Mouse (Mus musculus): ENCODE data around the gene Tcfl5.

Gene Tcfl5

DNA sequence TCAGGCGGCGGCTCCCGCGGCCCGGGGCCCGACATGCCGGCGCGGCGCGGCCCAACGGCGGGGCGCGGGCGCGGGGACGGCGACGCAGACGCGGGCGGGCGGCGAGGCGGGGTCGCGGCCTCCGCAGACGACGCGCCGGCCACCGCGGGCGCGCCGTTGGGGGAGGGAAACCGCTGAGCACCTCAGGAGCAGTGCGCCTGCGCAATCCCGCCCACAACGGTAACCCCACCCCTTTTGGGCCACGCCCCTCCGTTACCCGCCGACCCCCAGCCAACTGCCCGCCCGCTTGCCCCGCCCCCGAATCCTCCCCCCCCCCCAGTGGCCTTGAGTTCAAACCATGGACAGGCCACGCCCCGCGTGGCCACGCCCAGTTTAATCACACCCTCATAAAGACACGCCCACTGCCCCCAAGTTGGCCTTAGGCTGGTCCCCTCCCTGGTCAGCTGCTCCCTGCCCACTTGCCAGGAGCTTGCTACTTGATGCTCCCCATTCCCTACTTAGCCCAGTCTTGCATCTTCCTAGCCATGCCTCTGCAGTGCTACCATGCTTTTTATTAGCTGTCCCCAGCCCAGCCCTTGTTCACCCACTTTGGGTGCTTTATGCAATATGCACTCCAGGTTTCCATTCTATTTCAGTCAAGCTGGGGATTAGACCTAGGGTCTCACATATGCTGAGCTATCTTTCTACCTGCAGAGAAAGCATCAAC lies at the start of gene Tcfl5:
Gene Tcfl5 (minus strand): TSS at position 154 of the 706 bp plus-strand sequence.
- DNase-seq, result no peak

DNA sequence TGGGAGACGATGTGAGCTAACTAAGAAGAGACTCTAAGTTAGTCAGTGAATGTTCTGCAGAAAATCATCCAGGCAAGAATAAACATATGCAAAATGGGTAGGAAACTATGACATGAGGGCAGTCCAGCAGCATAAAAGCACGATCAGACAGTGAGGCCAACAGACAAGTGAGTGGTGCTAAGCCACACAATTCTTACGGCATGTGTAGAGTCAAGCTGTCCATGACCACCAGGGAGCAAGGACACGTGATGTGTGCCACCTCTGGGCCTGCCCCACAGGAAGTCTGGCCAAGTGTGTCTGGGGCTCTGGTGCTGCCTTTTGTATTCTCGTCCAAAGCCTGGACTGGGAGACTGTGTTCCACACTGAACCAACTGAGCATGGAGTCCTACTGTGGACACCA lies 47.3 kb upstream of the Tcfl5 start:
- DNase-seq, result no peak

DNA sequence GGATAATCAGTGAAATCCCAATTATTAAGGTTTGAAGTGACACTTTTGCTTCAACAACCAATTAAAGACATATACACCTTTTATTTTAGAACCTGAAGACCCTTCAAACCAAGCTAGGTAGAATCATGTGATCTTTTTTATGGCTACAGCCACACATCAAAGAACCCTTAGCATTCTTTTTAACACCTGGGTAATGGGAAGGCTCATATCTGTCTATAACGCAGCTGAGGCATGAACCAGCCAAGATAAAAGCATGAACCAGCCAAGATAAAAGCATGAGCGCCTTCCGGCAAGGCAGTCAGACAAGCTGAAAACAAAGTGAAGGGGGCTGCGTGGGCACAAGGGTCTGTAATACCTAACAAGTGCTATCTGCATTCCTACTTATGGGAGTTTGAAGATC lies 41.5 kb upstream of the Tcfl5 start:
- no peak for DNase-seq

DNA sequence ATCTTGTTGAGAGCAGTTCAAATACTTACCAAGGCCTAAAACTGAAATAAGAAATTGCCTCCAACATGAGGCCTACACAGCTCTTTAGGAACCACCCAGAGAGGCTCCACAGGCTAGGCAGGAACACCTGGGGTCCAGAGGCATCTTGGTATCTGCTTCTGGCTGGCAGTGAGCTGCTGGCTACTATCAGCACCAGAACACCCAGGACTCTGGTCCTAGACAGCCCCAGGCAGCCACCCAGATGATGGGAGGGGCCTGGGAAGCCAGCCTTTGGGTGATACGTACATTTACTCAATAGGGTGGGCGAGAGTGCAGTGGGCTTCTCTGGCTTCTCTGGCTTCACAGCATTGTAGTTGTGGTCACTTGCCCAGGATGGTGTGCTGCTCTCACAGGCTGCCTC lies 41.0 kb upstream of the Tcfl5 start:
- DNase-seq, result no peak

DNA sequence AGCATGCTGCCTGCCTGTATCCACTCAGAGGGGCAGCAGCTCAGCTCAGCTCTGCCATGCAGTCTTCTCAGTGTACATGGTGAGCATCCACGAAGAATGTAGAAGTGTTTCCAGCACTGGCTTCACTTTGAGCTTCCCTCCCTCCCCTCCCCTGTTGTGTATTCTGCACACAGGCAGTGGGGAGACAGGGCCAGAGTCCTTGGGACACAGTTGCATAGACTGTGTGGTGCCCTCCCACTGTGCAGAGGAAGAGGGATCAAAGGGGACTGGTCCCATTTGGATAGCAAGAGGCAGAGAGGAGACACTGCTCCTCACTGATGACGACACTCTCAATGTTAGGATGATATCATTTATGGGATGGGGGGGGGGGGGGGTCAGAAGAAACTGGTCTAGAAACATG lies 38.7 kb upstream of the Tcfl5 start:
- DNase-seq, result no peak

DNA sequence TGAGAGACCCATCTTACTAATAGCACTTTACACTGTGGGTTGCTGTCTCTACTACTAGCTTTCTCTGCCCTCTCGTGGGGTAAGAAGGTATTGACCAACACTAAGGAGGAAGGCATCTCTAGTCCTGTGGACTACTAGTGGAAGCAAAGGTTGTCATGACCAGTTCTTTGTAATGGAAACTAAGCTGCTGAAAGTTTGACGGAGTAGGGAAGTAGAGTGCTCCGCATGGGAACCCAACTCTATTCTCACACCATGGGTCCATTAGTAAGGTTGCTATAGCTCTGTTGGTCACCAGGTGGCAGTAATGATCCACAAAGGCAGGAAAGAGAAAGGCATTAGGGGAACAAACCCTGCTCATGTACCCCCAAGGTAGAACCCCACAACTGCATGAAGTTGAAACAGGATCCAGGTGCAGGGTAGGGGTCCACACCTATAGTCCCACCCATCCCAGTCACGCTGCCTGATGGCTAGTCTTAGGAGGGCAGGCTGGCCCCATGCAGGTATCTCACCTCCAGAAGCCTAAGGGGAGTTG lies 36.2 kb upstream of the Tcfl5 start:
- DNase-seq, result peak; percentile 52

DNA sequence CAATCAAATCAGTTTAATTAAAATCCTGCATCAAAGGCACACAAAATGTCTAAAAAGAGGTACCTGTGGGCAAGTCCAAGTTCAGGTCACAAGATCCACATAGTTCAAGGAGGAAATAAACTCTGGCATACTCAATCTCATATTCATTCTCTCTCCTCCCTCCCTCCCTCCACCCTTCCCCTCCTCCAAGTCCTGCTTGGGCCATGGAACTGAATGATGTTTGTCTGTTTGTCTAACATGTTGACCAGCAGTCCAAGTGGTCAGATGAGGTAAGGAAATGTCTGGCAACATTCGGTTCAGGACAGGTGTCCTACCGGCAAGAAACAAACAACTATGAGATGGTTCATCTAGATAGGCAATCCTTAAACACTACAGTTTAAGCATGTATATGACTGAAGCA lies 34.2 kb upstream of the Tcfl5 start:
- no peak for DNase-seq

DNA sequence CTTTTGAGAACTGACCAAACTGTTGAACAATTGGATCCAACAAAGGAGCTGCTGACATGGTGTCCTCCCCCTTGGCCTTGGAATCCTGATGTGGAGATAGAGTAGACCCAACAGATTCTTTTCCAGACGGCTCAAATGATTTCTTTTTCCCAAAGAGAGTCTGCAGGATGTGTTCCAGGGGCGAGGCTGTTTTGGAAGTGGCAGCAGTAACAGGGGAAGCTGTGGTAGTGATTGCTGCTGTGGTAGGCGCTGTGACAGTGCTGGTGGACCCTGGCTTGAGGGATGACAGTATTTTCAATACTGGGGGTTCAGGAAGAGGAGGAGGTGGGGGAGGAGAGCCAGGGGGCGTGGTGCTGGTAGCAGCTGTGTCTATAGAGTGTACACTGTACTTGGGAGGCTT lies 19.5 kb upstream of the Tcfl5 start:
- no peak for DNase-seq

DNA sequence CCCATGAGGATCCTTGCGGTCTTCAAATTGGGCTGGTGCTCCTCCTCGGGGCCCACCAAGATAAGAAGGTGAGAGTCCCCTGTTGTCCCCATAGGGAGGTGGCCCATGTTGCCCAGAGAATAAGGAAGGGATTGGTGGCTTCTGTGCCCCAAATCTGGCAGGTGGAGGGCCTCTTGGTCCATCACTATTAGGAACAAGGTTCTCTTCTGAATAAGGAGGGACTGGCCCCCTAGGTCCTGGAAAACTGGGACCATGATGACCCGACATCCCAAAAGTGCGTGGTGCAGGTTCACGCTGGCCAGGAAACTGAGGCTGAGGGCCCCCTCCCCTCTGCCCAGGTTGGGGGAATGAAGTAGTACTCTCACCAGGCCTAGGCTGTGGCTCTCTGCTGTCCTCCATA lies 18.0 kb upstream of the Tcfl5 start:
- no peak for DNase-seq

DNA sequence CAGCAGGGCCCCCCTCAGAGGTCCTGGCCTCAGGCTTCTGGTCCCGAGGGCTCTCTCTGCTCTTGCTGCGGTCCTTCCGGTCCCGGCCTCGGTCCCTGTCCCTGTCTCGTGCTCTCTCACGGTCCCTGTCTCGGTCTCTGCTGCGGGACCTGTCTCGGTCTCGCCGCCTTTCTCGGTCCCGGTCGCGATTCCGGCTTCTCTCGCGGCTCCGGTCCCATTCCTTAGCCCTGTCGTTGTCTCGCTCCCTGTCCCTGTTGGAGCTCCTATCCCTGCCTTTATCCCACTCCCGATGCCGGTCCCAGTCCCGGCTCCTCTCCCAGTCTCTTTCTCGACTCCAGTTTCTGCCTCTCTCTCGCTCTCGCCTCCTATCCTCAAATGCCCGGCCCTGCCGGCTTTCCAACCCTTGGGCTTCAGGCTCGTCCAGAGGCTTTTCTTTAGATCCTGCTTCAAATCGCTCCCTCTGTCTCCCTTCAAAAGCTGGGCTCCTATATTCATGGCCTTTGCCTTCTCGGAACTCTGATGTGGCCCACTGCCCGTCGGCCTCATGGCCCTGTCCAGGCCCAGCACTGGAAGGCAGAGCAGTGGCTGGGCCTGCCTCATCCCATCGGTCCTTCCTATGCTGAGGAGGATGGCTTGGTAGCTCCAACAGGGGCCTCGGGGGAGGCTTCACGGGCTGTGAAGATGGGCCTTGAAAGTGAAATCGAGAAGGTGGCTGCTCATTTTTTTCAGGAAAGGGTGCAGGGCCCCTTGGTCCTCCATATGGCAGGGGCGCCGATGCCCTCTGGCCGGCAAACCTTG lies 17.0 kb upstream of the Tcfl5 start:
- peak; percentile 32 for DNase-seq

DNA sequence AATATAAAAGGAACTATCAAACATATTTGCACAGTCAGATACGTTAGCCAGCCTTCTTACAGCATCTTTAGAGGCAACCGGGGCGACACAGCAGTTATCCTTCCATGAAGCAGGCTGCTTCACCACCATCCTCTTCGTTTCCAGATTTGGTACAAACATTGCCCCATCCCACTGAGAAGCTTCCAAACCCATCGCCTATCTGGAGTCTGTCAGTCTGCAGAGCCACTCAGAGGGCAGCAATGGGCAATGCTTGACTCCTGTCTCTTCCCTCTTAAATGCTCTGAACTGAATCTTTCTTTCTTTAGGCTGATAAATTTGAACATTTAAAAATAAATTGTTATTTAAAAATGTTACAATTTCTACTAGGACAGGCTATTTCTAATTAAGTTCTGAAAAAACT lies 15.9 kb upstream of the Tcfl5 start:
- DNase-seq, result no peak

DNA sequence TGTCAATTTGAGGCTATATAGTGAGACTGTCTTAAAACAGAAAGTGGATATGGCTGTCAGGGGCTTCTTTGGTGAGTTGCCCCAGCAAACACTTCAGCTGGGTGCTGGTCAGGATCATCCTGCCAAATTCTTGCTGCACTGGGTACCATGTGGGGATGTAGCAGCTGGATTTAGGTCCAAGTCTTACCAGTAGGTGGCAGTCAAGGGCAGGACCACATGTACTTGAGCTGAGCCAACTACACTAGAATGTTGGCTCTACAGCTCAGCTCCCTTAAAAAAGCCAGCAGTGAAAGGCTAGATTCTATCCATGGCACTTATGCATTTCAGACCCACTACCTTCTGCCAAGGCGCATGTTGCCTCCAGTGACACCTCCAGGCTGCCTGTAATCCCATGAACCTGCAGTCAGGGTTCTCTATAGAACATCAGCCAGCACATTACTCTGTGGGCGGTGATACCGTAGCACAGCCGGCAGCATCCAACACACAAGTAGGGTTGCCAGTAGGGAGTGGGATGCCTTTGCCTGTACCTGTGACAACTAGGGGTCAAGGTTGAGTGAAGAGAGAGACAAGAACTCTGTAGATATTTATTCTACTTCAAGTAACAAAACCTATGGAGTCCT lies 15.0 kb upstream of the Tcfl5 start:
- DNase-seq, result peak; percentile 56

DNA sequence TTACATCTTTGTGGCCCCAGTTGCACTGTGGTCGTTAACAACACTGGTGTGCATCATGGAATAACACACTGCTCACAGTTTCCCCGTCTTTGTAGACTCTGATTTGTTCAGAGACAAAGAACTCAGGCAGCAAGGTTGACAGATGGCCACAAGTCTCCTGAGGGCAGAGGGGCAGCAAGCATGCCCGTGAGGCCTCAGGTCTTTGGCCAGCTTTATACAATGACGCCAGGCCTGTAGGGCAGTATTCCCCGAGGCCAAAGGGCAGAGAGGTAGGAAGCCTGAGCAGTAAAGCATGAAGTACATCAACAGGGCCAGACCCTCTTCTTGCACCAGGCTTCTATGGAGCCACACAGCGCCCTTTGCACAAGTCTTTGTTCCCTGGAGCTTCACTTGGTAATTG lies 12.6 kb upstream of the Tcfl5 start:
- DNase-seq, result no peak

DNA sequence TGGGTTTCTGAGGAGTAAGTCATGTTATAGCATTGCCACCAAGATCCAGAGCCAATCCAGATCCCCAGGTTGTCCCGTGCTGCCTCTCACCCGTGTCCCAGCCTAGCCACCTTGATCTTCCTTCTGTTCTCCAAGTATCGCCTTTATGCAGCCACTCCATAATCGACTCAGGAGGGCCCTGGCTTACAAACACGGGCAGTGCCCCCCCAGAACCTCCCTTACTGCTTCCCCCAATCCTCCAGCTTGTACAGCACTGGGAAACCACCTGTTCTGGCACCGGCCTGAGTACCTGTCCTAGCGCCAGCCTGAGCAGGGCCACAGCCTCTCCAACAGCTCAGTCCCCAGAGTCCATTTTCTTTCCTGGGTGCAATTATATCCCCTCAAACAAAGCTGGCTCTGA lies 12.2 kb upstream of the Tcfl5 start:
- no peak for DNase-seq

DNA sequence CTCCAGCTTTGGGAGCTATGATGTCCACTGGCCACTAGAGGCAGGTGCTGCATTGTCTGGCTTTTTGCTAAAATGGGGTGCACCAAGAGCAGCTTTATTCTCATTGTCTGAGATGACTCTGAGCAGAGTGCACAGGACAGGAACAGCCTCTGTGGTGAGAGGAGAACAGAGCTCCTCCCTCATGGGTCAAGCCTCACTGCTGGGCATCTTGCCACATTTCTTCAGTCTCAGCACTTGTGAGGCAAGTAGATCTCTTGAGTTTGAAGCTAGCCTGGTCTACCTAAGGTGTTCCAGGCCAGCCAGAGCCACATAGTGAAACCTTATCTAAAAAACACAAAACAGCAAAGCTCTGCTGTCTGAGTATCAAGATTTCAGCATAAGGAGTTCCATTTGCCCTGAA lies 4.3 kb upstream of the Tcfl5 start:
- no peak for DNase-seq

DNA sequence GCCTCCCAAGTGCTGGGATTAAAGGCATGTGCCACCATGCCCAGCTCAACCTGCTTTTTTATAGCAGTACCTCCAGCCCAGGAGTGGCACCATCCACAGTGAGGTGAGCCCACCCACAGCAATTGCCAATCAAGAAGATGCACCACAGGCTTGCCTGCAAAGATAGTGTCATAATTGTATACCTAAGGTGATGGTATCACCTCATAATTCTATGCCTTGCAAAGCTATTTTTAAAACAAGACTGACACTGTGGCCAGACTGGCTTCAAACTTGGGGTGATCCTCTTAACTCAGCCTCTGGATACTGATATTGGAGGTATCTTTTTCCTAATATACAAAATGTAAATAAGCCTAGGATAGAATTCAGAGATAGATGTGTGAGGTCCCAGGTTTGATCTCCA lies 1.1 kb upstream of the Tcfl5 start:
- no peak for DNase-seq

DNA sequence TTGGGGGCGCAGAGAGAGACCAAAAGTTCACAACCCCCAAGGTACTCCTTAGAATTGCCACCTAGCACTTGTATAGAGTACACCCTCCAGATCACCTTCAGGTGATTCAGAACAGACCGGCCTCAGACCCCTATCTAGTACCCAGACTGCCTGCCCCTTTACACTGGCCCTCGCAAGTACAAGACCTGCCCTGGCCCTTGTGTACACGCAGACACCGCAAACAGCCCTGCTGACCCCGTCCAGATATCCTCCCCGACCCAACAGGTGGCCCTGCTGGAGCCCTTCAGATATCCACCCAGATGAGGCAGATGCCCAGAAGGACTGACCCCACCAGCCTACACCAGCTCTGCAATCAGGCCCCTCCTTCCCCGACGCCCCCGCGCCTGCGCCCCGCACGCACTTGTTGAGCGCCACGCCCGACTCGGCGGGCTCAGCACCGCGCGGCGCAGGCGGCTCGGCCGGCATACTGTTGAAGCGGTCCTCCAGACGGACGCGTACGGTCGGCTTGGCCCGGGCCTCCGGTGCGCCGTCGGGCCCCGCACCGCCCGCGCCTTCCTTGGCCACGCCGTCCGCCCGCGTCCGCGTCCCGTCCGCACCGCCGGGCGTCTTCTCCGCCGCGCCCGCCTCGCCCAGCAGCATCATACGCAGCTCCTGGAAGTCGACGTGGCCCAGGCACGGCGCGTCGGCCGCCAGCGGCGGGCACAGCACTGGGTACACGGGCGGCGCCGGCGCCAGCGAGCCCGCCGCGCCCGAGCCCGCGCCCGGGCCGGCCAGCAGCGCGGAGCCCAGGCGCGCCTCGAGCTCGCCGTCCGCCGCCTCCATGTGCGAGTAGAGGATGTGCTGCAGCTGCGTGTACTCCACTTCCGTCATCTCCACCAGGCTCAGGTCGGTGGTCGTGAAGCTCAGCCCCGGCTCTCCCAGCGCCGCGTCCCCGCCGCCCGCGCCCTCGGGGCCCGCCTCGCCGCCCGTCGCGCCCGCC lies 643 bp downstream of the Tcfl5 start:
- DNase-seq, result no peak

DNA sequence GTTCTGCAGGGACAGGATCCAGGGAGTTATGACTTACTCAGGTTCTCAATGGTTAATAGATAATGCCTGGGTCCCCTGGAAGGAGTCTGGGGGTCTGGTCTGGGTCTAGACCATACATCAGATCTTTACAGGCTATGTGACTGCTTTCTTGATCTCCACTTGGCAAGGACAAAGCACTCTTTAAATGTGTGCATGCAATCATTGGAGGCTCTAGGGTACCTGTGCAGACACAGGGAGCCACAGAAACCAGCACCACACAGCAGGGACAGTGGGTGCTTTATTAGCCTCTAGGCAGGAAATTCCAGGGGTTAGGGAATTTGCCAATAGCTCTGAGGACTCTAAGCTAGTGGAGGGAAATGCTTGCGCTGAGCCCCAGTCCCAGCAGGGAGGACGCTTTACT lies 30.6 kb downstream of the Tcfl5 start:
- DNase-seq, result no peak

DNA sequence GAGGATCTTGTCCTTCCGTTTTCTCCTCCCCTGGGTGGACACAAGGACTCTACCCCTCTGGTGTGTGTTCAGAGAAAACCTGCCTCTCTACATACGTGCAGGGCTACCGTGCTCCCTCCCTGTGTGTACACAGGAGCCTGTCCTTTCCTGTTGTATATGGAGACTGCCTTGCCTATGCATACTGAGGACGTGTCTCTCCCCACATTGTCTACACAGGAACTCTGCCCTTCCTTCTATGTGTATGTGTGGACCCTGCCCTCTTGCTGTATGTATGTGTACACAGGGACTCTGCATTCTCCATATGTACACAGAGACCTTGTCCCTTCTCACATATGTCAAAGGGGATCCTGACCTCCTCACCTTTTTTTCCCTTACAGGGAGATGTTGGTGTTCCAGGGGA lies 32.2 kb downstream of the Tcfl5 start:
- no peak for DNase-seq

DNA sequence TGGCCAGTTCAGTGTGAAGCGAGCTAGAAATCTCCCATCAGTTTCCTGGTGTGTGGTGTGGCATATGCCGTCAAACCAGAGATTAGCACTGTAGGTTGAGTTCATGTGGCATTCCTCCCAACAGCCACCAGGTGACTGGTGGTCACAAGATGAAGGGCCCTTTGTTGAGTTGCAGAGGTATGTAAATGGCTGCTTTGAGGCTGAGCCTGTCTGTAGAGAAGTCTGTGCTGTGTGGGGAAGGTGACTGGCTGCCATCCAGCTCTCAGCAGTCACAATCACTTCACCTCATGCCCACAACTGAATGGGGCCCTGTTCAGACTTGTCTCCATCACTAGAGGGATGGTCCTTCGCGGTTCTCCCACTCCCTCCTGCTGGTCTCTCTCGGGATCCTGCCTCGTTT lies 37.7 kb downstream of the Tcfl5 start:
- DNase-seq, result no peak

DNA sequence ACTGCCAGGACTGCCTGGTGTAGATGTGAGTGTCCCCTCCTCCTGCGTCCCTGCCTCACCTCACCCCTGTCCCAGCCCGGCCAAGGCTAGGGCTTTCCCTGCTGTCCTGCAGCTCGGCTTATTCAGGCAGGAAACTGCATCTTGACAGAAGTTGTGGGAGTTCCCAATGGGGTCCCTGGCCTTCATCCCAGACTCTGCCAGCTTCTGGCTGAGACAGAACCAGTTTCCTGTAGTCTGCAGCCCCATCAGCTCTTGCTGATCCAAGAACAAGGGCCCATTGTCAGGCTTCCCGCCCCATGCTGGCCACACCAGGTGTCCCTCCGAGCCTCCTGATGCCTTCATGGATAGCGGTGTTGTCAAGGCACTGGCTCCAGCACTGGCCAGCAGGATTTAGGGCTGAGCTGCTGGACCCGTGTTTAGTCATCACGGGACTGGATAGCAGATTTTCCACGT lies 41.9 kb downstream of the Tcfl5 start:
- DNase-seq, result peak; percentile 83

DNA sequence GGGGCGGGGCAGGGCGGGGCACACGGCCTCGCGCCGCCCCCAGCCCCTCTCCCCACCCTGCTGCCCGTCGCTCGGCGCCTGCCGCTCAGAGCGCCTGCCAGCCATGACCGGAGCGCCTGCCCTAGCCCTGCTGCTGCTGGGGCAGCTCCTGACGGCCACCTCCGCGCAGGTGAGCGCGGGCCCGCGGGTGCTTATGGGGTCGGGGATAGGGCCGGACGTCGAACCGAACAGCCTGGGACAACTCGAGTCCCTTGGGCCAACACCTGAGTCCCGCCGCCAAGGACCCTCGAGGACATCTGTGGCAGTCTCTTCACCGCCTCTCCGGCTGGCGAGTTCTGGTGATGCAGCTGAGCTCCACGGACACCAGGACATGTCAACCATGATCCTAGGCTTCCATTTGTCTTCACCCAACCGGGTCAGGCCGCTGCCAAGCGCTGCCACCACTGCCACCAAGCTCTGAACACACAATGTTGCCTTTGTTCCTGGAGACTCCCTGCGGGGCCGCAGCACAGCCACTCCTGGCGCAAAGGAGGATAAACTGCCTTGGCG lies 44.3 kb downstream of the Tcfl5 start:
- DNase-seq, result no peak

All from cerebellum, adult 9-11 months (tissue).